Mouse (Mus musculus): ENCODE data around the gene Manea.
A peak's percentile ranks its signal among the peaks of the same experiment; 100 is the strongest.
"Not testable (repeated sequence)": the region's sequence is repeated elsewhere in the genome, so short reads cannot be mapped to it uniquely, and the experiment has no call there.

The Manea gene

DNA sequence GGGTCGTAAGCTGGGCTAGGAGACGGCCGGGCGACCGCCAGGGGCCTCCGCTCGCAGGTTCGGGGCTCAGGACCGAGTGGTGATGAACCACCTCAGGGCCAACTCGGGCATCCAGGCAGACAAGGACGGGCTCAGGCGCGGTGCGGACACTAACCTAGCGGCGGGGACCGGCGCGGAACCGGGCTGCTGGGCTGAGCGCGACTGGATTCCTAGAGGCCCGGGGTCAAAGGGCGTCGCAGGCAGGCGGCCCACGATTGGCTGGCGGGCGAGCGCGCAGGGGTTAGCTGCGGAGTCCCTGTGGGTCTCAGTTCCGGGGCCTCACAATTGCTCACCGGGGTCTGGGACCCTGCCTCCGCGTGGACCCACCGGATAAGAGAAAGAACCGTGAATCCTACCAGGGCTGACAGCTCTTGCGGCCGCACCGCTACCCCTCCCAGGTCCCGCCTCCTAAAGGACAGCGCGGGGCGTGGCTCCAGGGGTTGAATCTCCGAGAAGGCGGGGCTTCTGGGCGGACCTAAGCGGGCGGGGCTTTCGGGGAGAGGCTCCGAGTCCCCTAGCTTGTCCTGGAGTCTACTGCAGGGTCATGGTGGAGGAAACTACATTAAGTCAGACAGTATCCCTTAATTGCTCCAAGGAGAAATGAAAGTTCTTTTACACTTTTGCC, at the start of gene Manea:
Manea (minus strand) TSS at position 449 of the 664 bp plus-strand sequence.
- DNase-seq (ENCODE audit: extremely low spot score, low spot score) = peak; percentile 91

DNA sequence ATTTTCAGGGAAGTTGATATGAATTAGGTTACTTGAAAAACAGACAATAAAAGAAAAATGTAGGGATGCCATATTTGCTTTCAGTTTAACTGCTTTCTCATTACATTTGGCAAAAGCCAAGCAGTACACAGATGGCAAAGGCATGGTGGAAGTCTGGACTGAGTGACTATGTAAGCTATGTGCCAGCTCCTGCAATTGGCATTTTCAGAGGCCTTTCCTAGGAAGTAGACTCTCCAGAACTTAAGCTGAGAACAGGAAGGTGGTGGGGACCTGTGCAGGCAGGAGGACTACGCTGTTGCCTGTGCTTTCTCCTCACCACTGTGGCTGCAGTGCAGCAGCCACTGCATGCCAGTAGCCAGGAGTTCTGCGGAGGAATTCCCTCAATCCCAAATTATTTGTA, 7.9 kb upstream of the Manea start:
- DNase-seq (ENCODE audit: extremely low spot score, low spot score) = no peak

DNA sequence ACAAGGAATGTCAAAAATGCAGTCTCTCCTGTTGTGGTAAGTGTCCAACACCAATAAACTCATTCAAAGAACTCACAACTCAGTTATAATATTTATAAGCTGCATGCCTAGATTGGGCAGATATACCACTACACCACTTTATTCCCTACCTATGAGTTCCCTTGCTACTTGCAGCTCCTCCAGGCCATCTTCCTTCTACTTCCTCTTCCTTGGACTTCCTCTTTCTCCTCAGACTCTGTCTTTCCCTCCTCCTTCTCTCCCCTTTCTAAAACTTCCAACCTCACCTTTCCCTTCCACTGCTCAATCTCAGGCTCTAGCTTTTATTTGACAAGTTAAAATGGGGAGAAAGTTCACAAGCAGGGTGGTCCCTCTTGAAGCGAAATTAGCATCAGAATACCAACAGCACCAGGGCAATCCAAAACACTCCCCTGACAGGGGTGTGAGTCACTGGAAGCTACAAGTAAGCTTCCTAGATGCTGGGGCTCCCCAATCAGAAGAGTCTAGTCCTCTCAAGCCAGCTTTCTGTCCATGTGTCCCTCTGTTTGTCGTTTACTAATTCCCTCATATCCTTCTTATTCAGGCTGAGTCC, 7.0 kb upstream of the Manea start:
- no peak for DNase-seq (ENCODE audit: extremely low spot score, low spot score)

DNA sequence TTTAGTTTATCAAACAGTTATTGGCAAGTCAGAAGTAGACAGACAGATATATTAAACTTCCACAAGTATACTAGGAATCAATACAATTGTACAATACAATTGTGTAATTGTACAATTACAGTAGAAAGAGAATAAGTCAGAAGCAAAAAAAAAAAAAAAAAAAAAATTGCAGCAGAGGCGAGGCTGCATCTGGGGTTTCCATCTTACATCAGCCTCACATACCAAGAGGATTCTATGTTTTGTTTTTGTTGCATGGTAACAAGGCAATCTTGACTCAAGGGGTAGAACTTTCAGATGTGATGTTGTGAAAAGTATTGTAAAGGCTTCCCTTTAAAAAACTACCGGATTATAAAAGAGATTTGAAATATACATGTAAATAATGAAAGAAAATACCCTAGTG, 548 bp upstream of the Manea start:
- DNase-seq (ENCODE audit: extremely low spot score, low spot score) = no peak

DNA sequence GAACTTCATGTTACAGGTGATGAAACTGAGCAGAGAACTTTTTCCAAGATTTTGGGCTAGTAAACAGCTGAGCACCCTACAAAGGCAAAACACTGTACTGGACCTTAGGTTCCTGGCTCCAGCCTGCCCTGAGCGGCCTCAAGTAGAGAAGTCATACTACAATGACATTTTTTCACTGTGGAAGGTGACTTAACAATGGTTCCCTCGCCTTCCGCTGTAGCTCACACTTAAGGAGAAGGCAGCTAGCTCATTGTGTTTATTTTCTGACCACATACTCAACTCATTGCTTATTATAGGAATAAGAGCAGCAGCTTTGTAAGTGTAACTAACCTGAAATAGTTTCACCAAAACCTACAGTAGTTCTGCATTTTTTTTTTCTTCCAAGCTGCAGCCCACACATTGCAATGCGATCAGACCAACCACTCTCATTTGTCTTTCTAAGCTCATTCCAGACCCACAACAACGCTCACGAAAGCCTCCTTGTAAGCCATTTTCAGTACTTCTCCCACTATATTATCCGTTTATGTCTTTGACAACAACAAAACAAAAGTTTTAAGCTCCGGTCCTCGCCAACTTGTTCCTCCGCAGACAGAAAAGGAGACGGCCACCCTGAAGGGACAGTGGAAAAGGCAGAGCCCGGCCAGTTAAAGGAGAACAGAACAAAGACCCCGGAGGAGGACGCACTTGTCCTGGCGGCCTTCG, 799 bp downstream of the Manea start:
- peak; percentile 33 for DNase-seq (ENCODE audit: extremely low spot score, low spot score)

DNA sequence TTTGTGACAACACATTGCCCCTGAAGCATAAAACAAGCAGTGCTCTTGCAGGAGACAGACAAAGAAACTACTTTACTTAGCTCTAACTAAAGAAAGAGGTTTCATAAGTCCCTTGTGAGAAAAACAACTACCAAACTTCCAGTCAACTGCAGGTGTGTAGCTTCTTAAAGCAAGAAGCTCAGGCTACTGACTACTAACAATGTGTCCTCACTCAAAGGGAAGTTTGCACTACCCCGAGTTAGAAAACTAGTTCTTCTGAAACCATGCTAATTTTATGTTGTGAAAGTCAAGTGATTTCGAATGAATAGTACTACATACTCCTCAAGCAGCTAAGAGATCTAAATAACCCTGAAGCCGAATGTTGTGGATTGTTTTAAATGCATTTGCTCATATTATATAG, 1.6 kb downstream of the Manea start:
- DNase-seq (ENCODE audit: extremely low spot score, low spot score) = no peak

DNA sequence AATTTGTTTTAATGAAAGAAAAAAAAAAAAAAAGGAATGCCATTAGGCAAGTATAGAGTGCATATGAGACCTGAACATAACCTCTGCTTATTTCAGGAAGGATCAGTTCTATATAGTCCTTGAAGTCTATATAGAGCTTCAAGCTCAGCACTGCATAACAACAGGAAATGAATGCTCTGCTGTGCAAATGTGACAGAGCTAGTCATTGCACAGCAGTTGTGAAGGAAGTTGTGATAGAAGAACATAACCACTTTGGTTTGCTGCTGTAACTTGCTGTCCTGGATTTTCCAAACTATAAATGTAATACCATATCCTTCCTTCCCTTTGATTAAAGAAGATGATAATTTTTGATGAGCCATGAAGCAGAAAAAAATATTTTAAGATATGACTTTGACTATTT, 4.3 kb downstream of the Manea start:
- DNase-seq (ENCODE audit: extremely low spot score, low spot score) = no peak

DNA sequence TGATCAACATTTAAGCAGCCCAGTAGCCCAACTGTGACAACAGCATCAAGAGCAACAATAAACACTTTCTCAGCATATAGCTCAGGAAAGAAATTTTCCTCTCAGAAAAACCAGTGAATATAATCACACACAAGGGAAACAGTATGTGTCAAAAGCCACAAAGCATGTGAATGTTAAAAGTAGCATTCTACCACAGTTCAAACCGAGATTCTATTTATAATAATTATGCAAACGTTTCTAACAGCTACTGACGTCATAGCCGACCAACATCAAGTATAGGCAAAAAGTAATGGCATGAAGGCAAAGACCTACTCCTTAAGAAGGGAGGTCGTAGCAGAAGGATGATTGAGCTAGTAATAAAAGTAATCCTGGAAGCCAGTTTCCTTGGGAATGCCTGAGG, 8.1 kb downstream of the Manea start:
- DNase-seq (ENCODE audit: extremely low spot score, low spot score) = no peak

DNA sequence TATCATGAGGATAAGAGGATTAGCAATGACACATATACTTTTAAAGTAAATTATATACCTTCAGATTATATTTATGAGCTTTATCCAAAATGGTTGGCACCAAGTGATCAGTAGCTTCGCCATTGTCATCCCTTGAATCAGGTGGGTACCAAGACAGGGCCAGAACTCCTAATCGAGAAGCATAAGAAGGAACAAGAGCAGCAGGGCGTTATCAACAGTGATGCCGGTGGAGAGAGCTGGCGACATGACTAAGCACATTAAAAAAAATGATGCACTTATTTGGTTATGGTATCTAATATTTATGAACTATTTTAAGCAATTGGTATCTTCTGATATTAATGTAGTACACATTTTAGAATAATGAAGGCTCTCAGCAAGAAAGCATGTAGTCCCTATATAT, 10.1 kb downstream of the Manea start:
- DNase-seq (ENCODE audit: extremely low spot score, low spot score) = no peak

DNA sequence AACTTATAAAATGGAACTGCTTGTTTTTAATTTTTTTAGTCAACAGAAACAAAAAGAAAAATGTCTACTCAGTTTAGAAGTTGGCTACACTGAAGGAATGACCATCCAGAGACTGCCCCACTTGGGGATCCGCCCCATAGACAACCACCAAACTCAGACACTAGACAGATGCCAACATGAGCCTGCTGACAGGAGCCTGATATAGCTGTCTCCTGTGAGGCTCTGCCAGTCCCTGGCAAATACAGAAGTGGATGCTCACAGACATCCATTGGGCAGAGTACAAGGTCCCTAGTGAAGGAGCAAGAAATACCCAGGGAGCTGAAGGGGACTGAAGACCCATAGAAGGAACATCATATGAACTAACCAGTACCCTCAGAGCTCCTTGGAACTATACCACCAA, 42.0 kb downstream of the Manea start:
- not testable (repeated sequence) for DNase-seq (ENCODE audit: extremely low spot score, low spot score)

DNA sequence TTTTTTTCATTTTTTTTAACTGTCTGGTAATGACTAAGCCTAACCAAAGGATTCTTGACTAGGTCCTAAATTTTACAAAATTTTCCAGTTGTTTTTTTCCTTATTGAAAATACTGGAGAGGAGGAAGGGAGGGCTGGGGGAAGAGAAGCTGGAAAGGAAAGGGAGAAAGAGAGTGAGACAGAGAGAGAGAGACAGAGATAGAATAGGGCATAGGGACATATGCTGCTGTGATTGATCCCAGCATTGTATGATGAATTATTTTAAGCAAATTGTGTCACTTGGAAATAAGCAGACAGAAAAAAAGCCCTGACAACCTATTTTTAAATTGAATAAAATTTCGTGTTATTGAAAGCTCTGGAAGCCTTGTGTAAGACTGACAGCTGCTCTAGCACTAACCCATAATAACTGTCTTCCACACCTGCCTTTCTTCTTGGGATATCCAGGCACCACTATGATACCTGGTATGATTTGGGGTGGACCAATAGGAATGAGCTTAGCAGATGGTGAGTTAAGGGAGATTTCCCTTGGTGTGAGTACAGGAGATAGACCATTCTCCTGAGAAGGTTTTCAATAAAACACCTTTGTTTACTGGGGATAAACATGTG, 69.5 kb downstream of the Manea start:
- no peak for DNase-seq (ENCODE audit: extremely low spot score, low spot score)

DNA sequence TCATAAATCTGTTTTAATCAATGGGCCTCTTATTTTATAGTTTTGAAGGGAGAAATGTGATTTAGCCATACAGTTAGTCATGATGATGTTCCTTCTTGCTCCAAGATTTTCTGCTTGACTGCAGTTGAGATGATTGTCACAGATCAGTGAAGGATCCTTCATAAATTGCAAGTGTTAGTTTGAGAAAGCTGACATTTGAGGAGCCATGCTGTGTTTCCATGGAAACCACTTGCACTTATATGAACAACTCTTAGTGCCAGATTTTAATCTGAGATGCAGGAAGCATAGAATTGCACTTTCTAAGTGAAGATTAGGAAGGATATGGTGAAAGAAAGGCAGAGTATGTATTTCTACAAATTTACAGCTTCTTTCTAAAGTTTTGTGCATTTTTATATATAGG, 70.4 kb downstream of the Manea start:
- DNase-seq (ENCODE audit: extremely low spot score, low spot score) = no peak

DNA sequence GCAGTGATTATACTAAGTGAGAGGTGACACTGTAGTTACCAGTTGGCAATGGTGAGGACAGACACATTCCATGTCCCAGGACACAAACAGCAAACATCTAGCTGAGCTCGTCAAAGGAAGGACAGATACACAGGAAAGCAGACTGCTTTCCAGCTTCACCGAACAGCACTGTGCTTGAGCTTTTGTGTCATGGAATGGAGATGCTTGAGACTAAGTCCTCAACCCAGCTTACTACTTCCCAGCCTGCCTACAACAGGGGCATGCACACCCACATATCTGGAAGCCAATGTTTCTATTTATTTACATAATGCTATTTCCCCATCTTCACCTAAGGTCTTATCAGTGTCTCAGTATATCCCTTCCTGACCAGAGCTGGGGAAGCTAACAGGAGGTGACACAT, 70.9 kb downstream of the Manea start:
- DNase-seq (ENCODE audit: extremely low spot score, low spot score) = no peak

All from neural tube, embryonic 10.5 days (tissue).